Mouse (Mus musculus) liver, embryonic 14.5 days (tissue): ENCODE measurements around the gene Pde4b. TPM values are rescaled to one million over a fixed set of nuclear protein-coding genes. Genes with fewer than 3 reads are reported as not detected.

Experiments used
- ATAC-seq: fragments of 200-750 bp; cut with Nextera tagmentation; 2 replicates; pipeline ENCODE4 v1.8.0; 2017; ENCODE audit warnings: moderate number of reproducible peaks, mild to moderate bottlenecking, moderate library complexity; ENCODE audit not compliant: insufficient read depth
- DNase-seq, 3 experiments: peaks; one replicate each; pipeline ENCODE4 v3.0.0-alpha.2; 2012 to 2013; ENCODE audit warnings: low read depth in 3 of 3, low spot score in 3 of 3
- H3K27ac ChIP-seq: fragments of 300-500 bp; sonication (generic); 2 replicates; pipeline ENCODE4 v1.5.1; 2014; ENCODE audit warnings: moderate library complexity, mild to moderate bottlenecking, control low read depth, inconsistent platforms
- H3K27me3 ChIP-seq: fragments of 300-500 bp; sonication (generic); 2 replicates; pipeline ENCODE4 v1.6.1; 2014; ENCODE audit warnings: mild to moderate bottlenecking, low read length, moderate library complexity; ENCODE audit not compliant: control insufficient read depth, insufficient read depth
- H3K36me3 ChIP-seq: fragments of 300-500 bp; sonication (generic); replicated peaks from 2 replicates; pipeline ENCODE4 v1.6.1; 2014; ENCODE audit warnings: low read depth; ENCODE audit not compliant: control insufficient read depth, insufficient read depth
- H3K4me1 ChIP-seq, 2 experiments: fragments of 200-500 bp in 1 of 2; fragments of 300-500 bp in 1 of 2; sonication (generic) in 1 of 2; replicated peaks; 2 replicates each; pipeline ENCODE4 v1.6.1; 2012 to 2014; ENCODE audit warnings: antibody characterized with exemption in 1 of 2, inconsistent platforms in 1 of 2, low read length in 1 of 2; ENCODE audit not compliant: control insufficient read depth in 2 of 2, insufficient read depth in 2 of 2
- H3K4me2 ChIP-seq: fragments of 300-500 bp; sonication (generic); 2 replicates; pipeline ENCODE4 v1.6.1; 2014; ENCODE audit warnings: low read depth, mild to moderate bottlenecking, control low read depth, moderate library complexity
- H3K4me3 ChIP-seq, 2 experiments: fragments of 200-500 bp in 1 of 2; fragments of 300-500 bp in 1 of 2; sonication (generic) in 1 of 2; 2 replicates each; pipeline ENCODE4 v1.5.1; 2012 to 2014; ENCODE audit warnings: low read depth in 2 of 2, low read length in 2 of 2, mild to moderate bottlenecking in 2 of 2, control low read depth in 1 of 2, inconsistent platforms in 1 of 2, moderate library complexity in 1 of 2; ENCODE audit not compliant: insufficient read depth in 1 of 2
- H3K9ac ChIP-seq: fragments of 300-500 bp; sonication (generic); replicated peaks from 2 replicates; pipeline ENCODE4 v1.6.1; 2014; ENCODE audit warnings: mild to moderate bottlenecking, control low read depth, moderate library complexity
- H3K9me3 ChIP-seq: fragments of 300-500 bp; sonication (generic); 2 replicates; pipeline ENCODE4 v1.6.1; 2016; ENCODE audit warnings: low read length, mixed read lengths; ENCODE audit not compliant: control insufficient read depth
- CTCF ChIP-seq: IDR thresholded peaks from 2 replicates; pipeline ENCODE4 v1.5.1; 2016; ENCODE audit warnings: antibody characterized with exemption, low read depth, control low read depth
- EP300 ChIP-seq: IDR thresholded peaks from 2 replicates; pipeline ENCODE4 v1.6.1; 2016; ENCODE audit warnings: antibody characterized with exemption, low read depth
- WGBS: fragments of 180-500 bp; shearing (Covaris S2); extraction: QIAGEN DNeasy Blood & Tissue Kit; methylation state at CpG from one replicate; pipeline ENCODE4 v1.1.7; 2014; ENCODE audit not compliant: insufficient replicate concordance; 5-methylcytosine and 5-hydroxymethylcytosine counted together
- polyA plus RNA-seq, 2 experiments: library from polyadenylated mRNA; depleted of rRNA in 1 of 2; stranded (reverse) in 1 of 2; unstranded in 1 of 2; fragments of >200 nt; fragmentation: Nextera tagmentation in 1 of 2; extraction: Ambion mirVana in 1 of 2; gene quantifications; 2 replicates each; pipeline versions ENCODE4 v1.2.1 to v1.2.3; 2012 to 2014

The Pde4b gene
- polyA plus RNA-seq, 2 experiments = 1.5 to 2.3 TPM

DNA sequence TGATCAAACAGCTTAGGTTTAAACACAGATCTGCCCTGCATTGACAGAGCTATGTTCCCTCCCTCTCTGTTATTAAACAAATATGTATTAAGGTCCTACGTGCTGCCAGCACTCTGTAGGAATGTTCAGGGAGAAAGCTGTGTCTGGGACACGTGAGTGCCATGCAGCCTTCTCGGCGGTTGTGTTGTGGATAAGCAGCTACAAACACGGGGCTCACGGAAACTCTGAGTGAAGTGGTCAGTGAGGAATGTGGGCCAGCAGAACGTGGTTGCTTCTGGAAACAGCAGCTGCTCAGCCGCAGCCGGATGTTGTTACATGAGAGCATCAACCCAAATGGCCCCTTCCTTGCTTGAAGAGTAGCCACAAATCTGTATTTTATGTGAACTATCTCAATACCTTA, 547.9 kb downstream of the Pde4b start:
- H3K27ac ChIP-seq = no peak overlapping the region
- H3K27me3 ChIP-seq = no peaks in the 10 kb centered on the region
- DNase-seq (no peak), ATAC-seq (no peak)
- no peak overlapping the region for H3K9ac ChIP-seq
- no peak overlapping the region for H3K4me2 ChIP-seq
- no peaks in the 10 kb centered on the region for H3K9me3 ChIP-seq
- WGBS = 11% methylated on average over 9 of the region's 9 CpGs
- TF ChIP-seq EP300 (no peak), CTCF (no peak)
- no peaks in the 10 kb centered on the region for H3K36me3 ChIP-seq
- no peak overlapping the region for H3K4me3 ChIP-seq
- H3K4me1 ChIP-seq = peaks cover 0 to 5% of the 10 kb centered on the region in 2 experiments; a peak in 1 of 4 replicates

DNA sequence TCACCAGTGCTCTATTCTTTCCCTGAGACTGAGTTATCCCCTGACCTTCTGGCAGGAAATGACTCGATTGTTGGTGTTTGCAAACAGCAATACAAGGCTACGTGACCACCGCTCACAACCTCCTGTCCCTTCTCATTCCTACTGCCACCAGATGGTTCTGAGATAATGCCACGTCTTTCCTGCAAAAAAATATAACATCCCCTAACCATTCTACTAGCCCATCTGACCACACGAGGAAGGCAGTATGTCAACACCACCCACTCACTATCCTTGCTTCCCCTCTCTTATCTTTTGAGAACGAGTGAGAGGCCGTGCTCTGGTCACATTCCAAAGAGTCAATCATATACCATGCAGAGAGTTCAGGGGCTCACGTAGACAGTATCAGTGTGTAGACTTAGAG, 548.6 kb downstream of the Pde4b start:
- TF ChIP-seq EP300 (no peak), CTCF (no peak)
- no peak overlapping the region for H3K4me3 ChIP-seq
- no peak overlapping the region for H3K4me2 ChIP-seq
- no peaks in the 10 kb centered on the region for H3K36me3 ChIP-seq
- DNase-seq (no peak), ATAC-seq (no peak)
- H3K27ac ChIP-seq = no peak overlapping the region
- peaks cover 0 to 5% of the 10 kb centered on the region in 2 experiments; a peak in 1 of 4 replicates for H3K4me1 ChIP-seq
- WGBS = 4% methylated on average over 8 of the region's 8 CpGs
- no peaks in the 10 kb centered on the region for H3K9me3 ChIP-seq
- no peak overlapping the region for H3K9ac ChIP-seq
- H3K27me3 ChIP-seq = no peaks in the 10 kb centered on the region

DNA sequence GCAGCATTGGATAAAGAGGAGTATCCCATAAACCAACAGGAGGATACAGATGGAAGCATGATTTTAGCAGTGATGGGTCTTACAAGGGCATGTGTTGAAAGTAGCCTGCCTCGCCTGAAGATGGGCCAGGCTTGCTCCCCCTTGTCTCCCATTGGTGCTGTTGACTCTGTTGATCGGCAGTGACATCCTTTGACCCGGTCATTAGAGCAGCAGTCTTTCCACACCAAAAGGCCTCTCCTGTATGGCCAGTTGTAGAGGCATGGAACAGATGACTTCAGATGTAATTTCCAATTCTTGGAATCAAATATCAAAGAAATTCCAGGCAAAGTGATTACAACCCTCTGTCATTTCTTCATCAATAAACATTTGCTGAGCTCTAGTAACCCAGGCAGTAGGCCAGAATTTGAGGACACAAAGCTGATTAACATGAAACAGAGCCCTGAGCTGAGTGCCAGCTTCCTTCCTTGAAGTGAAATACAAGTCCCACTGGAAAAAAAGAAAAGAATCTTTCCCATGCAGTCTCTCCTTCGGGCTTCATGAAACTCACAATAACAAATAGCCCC, 550.1 kb downstream of the Pde4b start:
- no peaks in the 10 kb centered on the region for H3K27me3 ChIP-seq
- WGBS = 62% methylated on average over 4 of the region's 4 CpGs
- DNase-seq = no peak
- H3K36me3 ChIP-seq = no peaks in the 10 kb centered on the region
- TF ChIP-seq CTCF = no peak
- no peak overlapping the region for H3K4me2 ChIP-seq
- no peaks in the 10 kb centered on the region for H3K9me3 ChIP-seq
- no peak overlapping the region for H3K4me3 ChIP-seq
- H3K4me1 ChIP-seq = peaks cover 0 to 5% of the 10 kb centered on the region in 2 experiments; a peak in 1 of 4 replicates
- H3K9ac ChIP-seq = no peak overlapping the region
- H3K27ac ChIP-seq = no peak overlapping the region
- ATAC-seq = no peak

DNA sequence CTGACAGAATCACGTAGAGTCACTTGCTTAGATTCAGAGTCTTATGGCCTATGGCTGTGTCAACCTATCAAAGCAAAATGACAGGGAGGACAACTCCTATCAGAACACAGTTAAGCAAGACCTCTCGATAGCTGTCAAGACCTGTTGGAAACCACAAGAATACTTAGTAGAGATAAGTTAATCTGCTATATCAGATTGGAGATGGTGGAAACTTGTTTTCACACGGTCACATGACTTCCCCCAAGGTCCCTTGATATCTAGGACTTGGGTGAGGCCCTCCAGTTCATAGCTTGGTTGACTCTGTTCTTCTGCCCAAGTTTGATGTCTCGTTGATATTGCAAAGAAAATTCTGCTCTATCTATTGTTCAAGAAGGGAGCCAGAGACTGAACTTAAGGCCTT, 553.6 kb downstream of the Pde4b start:
- no peak for ATAC-seq
- DNase-seq = no peak
- no peak overlapping the region for H3K4me2 ChIP-seq
- H3K27me3 ChIP-seq = no peaks in the 10 kb centered on the region
- 35% methylated on average over 4 of the region's 4 CpGs for WGBS
- H3K27ac ChIP-seq = no peak overlapping the region
- H3K9ac ChIP-seq = no peak overlapping the region
- peaks cover 0 to 3% of the 10 kb centered on the region in 2 experiments; a peak in 1 of 4 replicates for H3K4me1 ChIP-seq
- TF ChIP-seq EP300 (no peak), CTCF (no peak)
- H3K36me3 ChIP-seq = no peaks in the 10 kb centered on the region
- H3K4me3 ChIP-seq = no peak overlapping the region
- H3K9me3 ChIP-seq = no peaks in the 10 kb centered on the region

DNA sequence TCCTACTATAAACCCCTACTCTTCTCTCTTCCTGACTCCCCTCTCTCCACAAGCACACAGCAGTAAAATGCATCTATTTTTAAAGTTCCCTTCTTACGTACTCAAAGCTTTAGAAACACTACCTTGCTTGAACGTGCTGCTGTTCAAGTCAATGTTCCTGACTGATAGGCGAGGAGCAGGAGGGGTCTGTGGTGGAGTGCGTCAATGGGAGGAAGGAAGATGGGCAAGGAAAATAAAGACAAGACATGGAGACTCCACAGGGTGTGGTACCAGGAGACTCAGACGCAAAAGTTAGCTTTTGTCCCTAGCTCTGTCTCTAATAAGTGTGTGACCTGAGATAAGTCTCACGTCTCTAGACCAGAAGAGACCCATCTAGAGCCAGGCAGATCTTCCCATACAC, 556.7 kb downstream of the Pde4b start:
- DNase-seq = no peak
- no peak for ATAC-seq
- WGBS = 18% methylated on average over 6 of the region's 6 CpGs
- Histone ChIP-seq H3K4me3 (no peak overlapping the region), H3K36me3 (no peaks in the 10 kb centered on the region), H3K9ac (no peak overlapping the region), H3K4me1 (peaks cover 0 to 6% of the 10 kb centered on the region in 2 experiments; a peak in 2 of 4 replicates), H3K27me3 (no peaks in the 10 kb centered on the region), H3K9me3 (no peaks in the 10 kb centered on the region), H3K27ac (no peak overlapping the region), H3K4me2 (no peak overlapping the region)
- no peak for TF ChIP-seq EP300
- TF ChIP-seq CTCF = no peak
